Mouse (Mus musculus) heart, postnatal 36 days (tissue): ENCODE results near the gene Mrpl20. TPM values are rescaled to one million over a fixed set of nuclear protein-coding genes. Genes with fewer than 3 reads are reported as not detected.
A peak's percentile ranks its signal among the peaks of the same experiment; 100 is the strongest.

Experiments used
- DNase-seq, 2 experiments: peaks; one replicate each; pipeline ENCODE4 v3.0.0; 2021 to 2022
- intact Hi-C: fragments of 180-260 bp; cut with DNase I; formaldehyde crosslinking; loops from one replicate; pipeline ENCODE4 v1.15.1; 2025
- total RNA-seq, 2 experiments: library from RNA; stranded (reverse); gene quantifications; 2 replicates each; pipeline ENCODE4 v1.2.3; 2021

Mrpl20 gene
- total RNA-seq, 2 experiments from 2014 or later, result 77.8 to 81.1 TPM

DNA sequence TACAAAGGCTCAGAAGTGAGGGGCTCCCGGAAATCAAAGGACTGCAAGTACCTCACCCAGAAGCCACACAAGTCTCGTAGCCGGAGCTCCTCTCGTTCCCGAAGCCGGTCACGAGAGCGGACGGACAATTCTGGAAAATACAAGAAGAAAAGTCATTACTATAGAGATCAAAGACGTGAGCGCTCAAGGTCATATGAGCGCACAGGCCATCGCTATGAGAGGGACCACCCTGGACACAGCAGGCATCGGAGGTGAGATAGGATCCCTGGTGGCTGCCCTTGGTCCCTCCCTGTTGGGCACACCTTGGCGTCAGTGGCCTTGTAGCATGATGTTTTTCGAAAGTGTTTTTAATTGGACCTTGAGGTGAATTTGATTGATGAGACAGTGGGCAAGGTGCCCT is 20.8 kb downstream of the Mrpl20 start:
- no peak for DNase-seq
- intact Hi-C loops, result no loop called here

DNA sequence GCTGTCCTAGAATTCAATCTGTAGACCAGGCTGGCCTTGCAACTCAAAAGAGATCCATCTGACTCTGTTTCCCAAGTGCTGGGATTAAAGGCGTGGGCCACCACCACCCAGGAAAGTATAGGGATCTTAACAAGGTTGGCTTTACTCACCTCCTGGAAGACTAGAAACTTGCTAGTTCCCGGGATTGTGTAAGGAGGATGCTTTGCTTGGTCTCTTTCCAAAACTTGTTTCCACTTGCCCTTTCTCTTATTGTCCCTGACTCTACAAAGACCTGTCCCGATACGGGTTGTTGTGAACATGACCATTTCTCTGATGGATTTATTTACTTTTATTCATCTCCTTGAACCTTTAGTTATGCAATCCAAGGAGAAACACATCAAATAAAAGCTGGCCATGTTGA is 27.2 kb downstream of the Mrpl20 start:
- intact Hi-C loops, result loop anchor here (1.0 to 10.0 kb wide), 3 partner anchors 16 to 275 kb away; partner anchors contain the start of genes 9430015G10Rik, Acap3 and Pusl1

DNA sequence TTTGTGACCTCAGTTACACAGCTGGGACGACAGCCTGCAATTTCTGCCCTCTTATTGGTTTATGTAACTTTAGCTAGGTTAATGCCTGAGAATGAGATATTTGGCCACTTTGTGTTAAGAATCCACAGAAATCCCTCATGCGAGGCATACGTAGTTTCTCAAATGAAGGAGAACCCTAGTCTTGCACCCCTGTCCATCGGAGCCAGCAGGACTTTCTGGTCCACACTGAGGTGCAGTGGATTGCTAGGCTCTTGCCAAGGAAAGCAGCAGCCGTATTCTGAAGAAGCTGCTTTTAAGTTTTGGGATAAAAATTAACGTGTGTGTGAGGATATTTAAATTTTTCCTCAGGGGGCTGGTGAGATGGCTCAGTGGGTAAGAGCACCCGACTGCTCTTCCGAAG is 27.9 kb downstream of the Mrpl20 start:
- DNase-seq, result no peak
- intact Hi-C loops, result loop anchor here (1.0 to 10.0 kb wide), 3 partner anchors 16 to 274 kb away; partner anchors contain the start of genes 9430015G10Rik, Acap3 and Pusl1

More for the DNA sequence above, 27.2 kb downstream of the Mrpl20 start:
- no peak for DNase-seq

DNA sequence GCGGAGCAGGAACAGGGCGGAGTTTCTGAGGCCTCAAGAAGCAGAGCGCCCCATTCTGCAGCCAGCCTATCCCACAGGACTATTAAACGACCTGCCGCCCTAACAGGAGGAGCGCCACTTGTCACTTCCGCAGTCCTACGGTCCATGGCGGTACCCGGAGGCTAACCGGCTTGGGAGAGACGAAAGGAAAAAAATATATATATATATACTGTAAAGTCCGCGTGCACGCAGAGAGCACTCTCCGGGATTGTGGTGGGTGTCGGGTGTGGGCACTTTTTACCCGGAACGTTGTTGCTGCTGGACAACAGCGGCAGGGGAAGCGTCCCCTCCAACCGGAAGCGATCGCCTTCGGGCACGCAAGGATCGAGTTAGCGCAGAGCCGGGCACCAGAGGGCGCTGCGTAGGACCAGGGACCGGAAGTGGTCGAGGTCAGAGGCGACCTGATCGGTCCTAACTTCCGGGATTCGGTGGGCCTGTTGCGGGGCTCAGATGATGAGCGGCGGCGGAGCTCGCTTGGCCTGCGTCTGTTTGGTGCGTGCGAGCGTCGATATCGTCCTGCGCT is 28.6 kb downstream of the Mrpl20 start, which contains the start of gene Aurkaip1:
Gene Aurkaip1, plus strand, starts transcription at position 68 of the 562 bp plus-strand sequence.
- intact Hi-C loops, result loop anchor here (5.0 to 10.0 kb wide), 2 partner anchors 61 to 274 kb away; partner anchors contain the start of genes 9430015G10Rik, Acap3 and Pusl1
- DNase-seq, result peak; percentile 94 to 96

DNA sequence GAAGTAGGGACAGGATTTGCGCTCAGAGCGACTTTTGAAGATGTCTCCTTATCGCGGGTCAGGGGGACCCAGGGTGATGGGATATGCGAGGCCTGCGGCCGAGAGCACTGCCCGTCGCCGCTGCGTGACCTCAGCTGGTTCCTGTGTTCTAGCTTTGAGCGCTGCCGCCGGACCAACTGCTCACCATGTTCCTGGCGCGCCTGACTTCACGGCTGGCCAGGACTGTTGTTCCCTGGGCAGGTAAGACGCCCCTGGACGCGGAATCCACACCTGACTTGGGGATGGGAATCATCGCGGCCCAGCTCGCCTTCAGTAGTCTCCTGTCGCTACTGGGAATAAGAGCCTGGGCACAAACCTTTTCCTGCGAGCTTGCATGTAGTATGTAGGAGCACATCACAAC is 29.2 kb downstream of the Mrpl20 start:
- no peak for DNase-seq
- intact Hi-C loops, result loop anchor here (1.0 to 10.0 kb wide), 4 partner anchors 15 to 273 kb away; partner anchors contain the start of genes 9430015G10Rik, Acap3, Dvl1 and Pusl1

DNA sequence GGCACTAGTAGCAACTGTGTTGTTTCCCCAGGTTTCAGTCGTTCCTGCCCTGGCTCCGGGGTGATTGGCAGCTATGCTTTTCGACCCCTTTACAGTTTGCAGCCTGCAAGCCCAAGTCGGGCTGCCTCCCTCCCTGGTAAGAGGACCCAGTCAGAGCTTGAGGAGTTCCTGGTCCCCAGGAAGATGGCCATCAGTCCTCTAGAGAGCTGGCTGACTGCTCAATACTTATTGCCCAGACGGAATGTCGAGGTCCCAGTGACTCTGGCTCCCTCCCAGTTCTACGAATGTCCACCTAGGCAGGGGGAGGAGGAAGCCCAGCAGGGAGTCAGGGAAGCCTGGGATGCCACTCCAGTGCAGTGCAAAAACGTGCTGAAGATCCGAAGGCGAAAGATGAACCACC is 29.6 kb downstream of the Mrpl20 start:
- intact Hi-C loops, result loop anchor here (1.0 to 10.0 kb wide), 4 partner anchors 15 to 272 kb away; partner anchors contain the start of genes 9430015G10Rik, Acap3, Dvl1 and Pusl1
- DNase-seq, result no peak

DNA sequence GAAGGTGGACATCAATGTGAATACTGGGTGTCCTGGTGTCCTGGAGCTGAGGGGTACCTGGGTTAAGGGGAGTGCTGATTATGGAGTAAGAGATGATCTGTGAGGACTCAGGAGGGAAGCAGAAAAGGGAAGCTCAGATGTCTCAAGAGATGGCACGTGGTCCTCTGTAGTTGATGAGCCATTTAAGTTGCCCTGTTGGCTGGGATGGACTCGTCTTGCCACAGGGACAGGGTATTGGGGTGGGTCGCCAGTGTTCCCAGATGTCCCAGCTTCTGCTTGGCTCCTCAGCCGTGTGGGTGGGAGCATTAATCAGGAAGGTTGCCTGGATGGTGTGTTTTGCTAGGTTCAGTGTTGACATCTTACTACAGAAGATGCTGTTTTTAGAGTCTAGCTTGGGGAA is 30.6 kb downstream of the Mrpl20 start:
- intact Hi-C loops, result loop anchor here (2.0 to 10.0 kb wide), 3 partner anchors 59 to 272 kb away; partner anchors contain the start of genes 9430015G10Rik, Acap3, Pusl1 and Ube2j2
- DNase-seq, result no peak

DNA sequence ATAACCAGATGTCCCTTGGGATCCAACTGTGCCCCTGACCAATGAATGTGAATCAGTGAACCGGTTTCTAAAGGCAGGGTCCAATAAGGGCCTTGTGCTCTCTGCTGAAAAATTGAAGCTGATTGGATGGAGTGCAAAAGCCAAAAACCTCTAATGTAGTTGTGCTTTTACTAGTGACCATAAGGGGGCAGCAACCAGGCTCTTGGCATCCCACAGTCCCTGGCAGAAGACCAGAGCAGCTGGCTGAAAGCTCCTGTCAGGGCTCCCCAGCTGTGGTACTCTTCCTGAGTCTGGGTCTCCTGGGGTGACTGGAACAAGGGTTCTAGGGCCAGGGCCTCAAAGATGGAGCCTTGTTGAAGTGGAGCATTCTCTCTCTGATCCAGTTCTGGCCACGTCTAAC is 31.2 kb downstream of the Mrpl20 start:
- intact Hi-C loops, result loop anchor here (2.0 to 10.0 kb wide), 3 partner anchors 58 to 271 kb away; partner anchors contain the start of genes 9430015G10Rik, Acap3, Pusl1 and Ube2j2

DNA sequence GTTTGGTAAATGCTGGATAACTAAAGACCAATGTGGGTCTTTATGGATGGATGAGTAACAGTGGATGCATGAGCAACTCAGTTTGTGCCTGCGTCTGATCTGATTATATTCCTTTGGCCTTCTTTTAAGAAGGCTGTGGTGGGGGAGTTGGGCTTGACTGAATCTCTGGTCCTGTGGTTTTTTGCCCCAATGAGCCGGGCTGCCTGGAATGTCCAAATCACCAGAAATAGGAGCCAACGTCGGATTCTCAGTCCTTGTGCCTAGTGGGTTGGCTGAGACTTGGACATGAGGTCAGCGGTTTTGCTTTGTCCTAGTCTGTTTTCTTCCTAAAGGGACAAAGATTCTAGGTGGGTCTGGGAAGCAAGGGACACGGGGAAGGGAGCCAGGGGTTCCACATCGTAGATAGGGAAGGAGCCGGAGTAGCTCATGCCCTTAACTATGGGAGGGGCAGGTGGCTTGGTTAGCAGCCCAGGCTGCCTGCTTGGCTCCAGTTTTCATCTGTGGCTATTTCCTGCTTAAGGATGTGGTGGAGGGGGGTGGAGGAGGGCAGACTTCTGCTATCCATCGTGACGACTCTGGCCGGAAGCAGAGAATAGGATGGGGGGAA is 34.8 kb downstream of the Mrpl20 start:
- intact Hi-C loops, result loop anchor here (10.0 kb wide), 1 partner anchor 267 kb away; the partner anchor contains the start of gene 9430015G10Rik
- DNase-seq, result peak; percentile 59 to 62

More for the DNA sequence above, 31.2 kb downstream of the Mrpl20 start:
- peak; percentile 82 to 88 for DNase-seq

DNA sequence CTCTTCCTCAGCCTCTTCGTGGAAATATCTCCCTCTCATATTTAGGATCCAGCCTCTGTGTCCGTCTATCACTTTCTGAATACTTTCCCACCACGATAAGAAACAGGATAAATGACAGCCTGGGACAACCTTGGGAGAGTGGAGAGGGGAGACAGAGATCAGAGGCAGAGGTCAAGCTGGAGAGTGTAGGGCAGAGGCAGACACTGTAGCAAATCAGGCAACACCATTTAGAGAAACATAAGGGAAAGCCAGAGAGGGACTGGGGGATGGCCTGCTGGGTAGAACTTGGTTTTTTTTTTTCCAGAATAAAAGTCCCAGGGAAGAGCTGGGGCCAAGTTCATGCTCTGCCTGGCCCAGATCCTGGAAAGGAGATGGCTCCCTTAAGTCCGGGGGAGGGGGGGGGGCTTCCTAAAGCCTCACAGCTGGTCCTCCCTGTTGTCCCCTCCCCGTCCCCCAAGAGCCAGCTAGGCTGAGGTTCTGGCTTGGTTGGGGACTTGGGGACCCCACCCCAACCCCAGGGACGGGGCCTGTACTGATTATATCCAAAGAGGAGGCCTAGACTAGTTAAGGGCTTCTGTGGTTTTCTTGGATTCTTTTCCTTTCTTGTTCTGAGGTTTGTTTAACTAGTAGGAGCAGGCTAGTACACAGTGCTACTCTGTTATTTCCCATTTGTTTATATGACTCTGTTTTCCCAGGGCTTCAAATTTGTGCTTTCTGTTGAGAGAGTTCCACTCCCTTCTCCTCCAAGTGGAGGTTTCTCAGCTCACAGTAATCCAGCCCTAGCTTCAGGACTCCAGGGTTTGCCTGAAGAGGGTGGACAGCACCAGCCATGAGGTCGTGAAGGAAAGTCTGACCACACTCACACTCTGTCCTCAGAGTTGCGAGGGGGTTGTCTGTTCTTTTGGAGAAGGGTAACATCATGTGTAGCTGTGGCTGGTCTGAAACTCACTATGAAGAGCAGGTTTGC is 35.8 kb downstream of the Mrpl20 start:
- intact Hi-C loops, result loop anchor here (10.0 kb wide), 1 partner anchor 266 kb away; the partner anchor contains the start of gene 9430015G10Rik
- peak; percentile 54 to 59 for DNase-seq

DNA sequence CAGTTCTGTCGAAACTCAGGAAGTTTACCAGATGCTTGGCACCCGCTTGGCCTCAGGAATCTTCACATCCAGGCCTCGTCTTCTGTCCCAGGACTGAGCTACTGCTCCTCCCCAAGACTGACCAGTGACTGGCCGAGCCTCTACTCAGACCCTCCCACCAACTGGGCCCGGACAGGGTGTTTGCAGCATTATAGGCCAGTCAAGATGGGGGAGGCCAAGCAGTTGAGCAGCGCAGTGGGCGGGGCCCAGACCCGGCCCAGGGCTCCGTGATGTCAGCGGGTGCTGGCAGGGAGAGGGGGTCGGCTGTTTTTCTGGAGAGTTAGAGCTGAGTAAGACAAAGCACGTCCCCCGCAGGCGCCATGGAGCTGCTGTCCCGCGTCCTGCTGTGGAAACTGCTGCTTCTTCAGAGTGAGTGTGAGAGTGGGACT is 36.8 kb downstream of the Mrpl20 start, which contains the start of gene Mxra8:
Gene Mxra8, plus strand, starts transcription at position 198 of the 428 bp plus-strand sequence.
- peak; percentile 84 to 86 for DNase-seq
- intact Hi-C loops, result loop anchor here (10.0 kb wide), 1 partner anchor 265 kb away; the partner anchor contains the start of gene 9430015G10Rik

DNA sequence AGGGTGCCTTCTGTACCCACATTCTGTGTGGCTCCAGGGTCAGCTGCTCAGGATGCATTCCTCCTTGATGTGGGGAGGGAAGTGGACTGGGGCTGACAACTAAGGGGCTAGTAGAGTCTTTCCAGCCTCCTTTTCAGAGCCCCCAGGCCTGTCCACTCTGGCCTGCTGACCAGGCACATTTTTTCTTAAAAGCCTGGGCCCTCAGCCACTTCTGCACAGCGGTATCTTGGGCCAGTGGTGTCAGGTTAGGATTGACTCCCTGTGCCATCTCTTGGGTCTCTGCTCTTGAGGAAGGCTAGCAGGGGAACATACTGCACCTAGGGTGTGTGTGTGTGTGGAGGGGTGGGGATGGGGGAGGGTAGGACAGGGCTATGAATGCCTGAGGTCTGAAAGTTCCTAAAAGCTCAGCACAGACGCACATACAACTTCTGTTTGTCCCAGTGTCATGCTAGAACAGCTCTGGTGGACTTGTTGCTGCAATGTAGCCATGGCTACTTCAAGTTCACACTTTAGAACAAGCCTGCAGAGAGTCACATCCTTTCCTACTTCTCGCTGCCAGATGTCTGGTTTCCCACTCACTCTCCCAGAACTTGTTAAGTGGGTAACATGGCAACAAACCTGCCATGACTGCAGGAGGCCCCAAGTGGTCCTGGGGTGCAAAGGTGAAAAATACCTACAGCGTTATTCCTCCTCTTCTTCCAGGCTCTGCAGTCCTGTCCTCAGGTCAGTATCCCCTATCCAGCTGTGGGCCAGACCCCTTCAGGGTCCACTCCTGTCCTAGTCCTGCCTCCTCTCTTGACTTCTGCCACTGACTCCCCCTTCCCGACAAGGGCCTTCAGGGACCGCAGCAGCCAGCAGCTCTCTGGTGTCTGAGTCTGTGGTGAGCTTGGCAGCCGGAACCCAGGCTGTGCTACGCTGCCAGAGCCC is 37.7 kb downstream of the Mrpl20 start:
- DNase-seq, result no peak
- intact Hi-C loops, result no loop called here

DNA sequence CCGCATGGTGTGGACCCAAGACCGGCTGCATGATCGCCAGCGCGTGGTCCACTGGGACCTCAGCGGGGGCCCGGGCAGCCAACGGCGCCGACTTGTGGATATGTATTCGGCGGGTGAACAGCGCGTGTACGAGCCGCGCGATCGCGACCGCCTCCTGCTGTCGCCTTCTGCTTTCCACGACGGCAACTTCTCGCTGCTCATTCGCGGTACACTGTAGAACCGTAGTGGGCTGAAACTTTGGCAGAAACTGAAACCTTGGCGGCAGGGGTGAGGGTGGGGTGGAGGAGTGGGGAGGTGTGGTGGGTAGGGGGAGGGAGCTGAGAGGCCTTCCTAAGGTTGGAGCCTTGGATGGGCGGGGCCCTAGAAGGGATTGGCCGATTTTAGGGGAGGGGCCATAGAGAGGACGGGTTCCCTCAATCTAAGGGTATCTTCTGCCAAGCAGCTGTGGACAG is 38.4 kb downstream of the Mrpl20 start:
- intact Hi-C loops, result no loop called here
- DNase-seq, result peak; percentile 63 to 74

DNA sequence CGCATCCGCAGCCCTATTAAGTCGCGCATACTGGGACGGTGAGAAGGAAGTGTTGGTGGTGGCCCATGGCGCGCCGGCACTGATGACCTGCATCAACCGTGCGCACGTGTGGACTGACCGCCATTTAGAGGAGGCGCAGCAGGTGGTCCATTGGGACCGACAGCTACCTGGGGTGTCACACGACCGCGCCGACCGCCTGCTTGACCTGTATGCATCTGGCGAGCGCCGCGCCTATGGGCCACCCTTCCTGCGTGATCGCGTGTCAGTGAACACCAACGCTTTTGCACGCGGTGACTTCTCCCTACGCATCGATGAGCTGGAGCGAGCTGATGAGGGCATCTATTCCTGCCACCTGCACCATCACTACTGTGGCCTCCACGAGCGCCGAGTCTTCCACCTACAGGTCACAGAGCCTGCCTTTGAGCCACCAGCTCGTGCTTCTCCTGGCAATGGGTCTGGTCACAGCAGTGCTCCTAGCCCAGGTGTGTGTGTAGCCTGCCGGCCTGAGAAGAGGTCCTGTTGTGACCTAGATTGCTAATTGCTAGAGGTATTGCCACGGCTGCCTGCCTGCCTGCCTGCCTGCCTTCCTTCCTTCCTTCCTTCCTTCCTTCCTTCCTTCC is 39.1 kb downstream of the Mrpl20 start:
- no peak for DNase-seq
- intact Hi-C loops, result no loop called here

DNA sequence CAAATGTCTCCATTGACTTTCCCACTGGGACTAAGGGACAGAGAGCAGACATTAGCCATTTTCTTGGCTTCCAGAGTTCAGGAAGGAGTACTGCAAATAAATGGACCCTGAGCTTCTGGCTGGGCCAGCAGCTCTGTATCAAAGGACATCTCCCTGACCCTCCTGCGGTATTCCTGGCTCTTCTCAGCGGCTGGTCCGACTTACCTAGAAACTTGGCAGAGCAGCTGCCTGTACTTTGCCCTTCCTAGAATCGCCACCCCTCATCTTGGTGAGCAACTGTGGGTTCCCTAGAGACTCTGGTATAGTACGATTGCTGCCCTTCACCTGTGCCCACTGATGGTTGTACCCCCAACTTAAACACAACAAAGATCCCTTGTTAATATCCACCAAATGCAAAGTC is 40.6 kb downstream of the Mrpl20 start:
- no peak for DNase-seq
- intact Hi-C loops, result no loop called here

DNA sequence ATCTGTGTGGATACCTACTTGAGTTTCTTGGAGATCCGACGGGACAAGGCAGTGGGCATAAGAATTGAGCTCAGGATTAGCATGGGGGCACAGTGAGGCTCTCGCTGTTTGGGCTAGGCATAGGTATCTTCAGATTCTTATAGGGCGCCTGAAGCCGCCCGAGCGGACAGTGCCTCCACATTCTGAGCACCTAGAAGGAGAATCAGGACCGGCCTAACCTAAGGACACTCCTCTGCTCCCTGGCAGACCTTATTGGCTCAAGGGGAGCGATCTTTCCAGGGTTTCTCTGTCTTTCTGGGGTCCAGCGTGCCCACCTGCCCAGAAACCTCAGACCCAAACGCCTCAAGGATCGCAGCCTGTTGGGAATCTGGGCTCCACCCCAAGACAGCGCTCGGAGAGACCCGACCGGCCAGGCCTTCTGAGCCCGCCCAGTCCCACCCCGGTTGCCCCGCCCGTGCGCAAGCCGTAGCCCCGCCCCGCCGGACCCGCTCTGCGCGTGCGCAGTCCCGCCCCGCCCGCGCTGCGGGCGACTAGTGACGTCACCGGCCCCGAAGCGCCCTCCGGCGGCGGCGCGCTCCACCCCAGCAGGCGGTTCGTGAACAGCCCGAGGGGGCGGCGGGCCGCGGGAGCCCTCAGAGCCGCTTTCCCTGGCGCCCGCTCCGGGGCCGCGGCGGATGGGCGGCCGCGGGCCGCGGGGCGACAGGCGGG is 44.3 kb downstream of the Mrpl20 start, which contains the start of gene Dvl1:
Gene Dvl1, plus strand, starts transcription at position 532 of the 708 bp plus-strand sequence.
- intact Hi-C loops, result loop anchor here (1.0 to 2.0 kb wide), 2 partner anchors 15 to 46 kb away; no protein-coding TSS in a partner anchor

DNA sequence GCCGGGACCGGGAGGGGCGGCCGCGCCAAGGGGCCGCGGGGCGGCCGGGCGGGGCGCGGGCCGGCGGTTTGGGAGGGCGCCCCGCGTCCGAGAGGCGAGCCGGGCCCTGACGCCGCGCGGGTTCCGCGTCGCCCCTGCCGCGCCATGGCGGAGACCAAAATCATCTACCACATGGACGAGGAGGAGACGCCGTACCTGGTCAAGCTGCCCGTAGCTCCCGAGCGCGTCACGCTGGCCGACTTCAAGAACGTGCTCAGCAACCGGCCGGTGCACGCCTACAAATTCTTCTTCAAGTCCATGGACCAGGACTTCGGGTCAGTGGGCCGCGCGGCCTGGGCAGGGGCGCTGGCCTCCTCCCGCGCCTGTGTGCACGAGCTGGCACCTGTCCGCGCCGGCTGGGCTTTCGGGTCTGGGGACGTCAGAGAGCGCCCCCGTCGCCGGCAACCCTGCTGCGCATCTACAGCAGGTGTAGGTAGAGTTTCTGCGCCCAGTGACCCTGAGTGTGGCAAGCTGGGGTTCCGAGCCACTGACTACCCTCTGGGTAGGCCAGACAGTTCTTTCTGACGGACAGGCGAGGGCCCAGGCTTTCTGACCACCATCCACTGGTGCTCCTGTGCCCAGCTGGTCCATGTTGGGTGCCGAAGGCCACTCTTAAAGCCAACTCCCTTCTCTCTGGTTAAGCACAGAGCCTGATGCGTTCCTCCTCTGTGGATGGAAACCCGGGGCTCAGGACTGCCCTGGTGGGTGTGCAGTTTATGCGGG is 45.1 kb downstream of the Mrpl20 start:
- DNase-seq, result peak in 1 of 2 experiments; percentile 39
- intact Hi-C loops, result loop anchor here (1.0 to 2.0 kb wide), 2 partner anchors 15 to 45 kb away; no protein-coding TSS in a partner anchor

More for the DNA sequence above, 44.3 kb downstream of the Mrpl20 start, which contains the start of gene Dvl1:
- peak; percentile 98 for DNase-seq
